Mouse (Mus musculus) brain, embryonic 18.5 days (tissue): ENCODE measurements at regions not wholly inside any gene's neighbourhood (a gene's known extent, or its start where the extent isn't known, plus 50 kb on each side); places are given as distances from the start of the nearest gene placed in this dataset.

Source experiments
- DNase-seq: peaks from one replicate; pipeline ENCODE4 v3.0.0-alpha.2; 2012; ENCODE audit warnings: low read depth, low spot score

DNA sequence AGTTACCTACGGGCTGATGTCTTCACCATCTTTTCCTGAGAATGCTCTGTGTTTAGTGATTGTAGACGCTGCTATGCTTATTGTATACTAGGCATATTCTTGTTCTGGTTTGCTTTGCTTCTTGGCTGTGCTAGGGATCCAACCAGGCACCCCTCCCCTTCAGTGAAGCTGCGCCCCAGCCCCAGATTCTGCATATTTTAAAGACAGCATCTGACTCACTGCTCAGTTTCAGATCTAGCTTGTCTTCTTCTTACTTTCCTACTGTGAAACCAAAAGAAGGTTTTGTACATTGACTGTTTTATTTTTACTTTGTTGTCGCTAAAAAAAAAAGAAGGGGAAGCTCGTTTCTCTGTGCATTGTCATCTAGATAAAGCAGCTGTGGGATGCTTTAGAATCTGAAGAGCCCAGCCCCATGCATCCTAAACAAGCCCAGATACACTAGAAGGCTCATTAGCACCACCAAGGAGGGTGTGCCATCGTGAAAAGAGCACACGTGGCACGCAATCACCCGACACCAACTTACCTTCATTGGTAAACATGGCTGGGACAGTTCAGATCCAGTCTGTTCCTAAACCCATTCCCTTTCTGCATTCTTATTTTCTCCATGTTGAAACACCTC is 83.7 kb upstream of the Phyhipl start:
- no peak for DNase-seq

- DNase-seq: no peak
These were observed 82.9 kb upstream of the Phyhipl start for GRCm38 (mm10) chr10:70738686-70739085.

DNA sequence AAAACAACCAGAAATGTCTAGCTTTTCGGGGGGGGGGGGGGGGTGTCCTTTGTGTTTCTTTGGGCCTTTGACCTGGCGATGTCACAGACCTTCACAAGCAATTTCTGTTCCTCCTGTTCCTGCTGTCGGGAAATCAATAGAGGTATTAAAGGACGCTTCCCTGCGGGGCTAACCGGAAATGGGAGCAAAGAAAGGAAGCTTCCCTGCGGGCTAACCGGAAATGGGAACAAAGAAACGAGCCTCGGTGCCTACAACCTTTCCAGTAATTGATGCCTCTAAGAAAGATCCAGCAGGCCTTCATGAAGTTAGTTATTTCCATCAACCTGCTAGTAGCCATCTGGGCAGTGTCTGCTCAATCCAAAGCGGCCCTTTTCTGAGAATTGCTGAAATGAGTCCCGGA is 78.2 kb upstream of the Phyhipl start:
- DNase-seq: no peak

GRCm38 (mm10) chr10:70733478-70733877 is 77.7 kb upstream of the Phyhipl start:
- no peak for DNase-seq

DNA sequence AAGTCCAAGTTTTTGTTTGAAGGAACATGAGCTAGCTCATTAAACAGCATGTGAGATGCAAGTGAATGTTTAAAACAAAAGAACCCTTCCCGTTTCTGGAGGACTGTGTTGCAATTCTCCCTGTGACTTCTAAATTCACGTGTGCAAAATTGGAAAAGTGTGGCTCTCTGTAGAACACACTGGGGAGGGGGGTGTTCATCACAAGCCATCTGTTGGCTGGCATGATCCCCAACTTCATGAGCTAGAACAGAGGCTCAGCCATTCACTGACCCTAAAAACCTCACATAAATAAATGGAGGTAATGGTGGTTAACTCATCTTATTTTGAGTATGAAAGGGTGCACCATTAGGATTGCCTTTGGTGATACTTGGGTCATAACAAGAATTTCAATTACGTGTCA is 69.3 kb upstream of the Phyhipl start:
- no peak for DNase-seq

GRCm38 (mm10) chr10:70722783-70723182 is 67.0 kb upstream of the Phyhipl start:
- DNase-seq: no peak

DNA sequence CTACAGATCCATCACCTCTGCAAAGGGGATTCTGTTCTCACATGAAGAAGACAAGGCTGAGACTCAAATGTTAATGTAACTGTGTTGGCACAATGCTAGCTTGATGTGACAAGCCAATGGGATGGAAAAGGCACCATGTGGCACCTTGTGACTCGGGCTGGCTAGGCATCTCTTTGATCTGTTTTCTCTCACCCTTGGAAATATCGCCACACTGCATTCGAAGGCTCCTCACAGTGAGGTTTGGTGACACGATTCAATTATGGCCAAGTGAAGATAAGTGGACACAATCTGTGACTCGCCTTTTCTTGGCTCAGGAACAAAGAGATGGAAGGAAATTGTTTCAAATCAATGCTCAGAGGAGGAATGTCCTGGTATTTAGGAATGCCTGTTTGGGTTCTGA is 66.6 kb upstream of the Phyhipl start:
- no peak for DNase-seq

DNA sequence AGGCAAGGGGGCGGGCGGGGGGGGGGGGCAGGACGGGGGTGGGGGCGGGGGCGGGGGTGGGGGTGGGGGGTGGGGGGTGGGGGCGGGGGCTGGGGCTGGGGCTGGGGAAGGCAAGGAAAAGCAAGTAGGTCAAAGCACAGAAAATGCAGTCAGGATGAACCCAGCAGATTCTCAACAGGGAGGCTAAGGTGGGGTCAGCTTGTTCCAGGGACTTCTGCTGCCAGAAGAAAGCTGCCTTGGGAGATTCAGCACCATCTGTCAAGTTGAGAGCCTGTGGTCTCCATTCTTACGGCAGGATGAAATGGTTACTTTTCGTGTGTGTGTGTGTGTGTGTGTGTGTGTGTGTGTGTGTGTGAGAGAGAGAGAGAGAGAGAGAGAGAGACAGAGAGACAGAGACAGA is 61.7 kb upstream of the Phyhipl start:
- no peak for DNase-seq

DNA sequence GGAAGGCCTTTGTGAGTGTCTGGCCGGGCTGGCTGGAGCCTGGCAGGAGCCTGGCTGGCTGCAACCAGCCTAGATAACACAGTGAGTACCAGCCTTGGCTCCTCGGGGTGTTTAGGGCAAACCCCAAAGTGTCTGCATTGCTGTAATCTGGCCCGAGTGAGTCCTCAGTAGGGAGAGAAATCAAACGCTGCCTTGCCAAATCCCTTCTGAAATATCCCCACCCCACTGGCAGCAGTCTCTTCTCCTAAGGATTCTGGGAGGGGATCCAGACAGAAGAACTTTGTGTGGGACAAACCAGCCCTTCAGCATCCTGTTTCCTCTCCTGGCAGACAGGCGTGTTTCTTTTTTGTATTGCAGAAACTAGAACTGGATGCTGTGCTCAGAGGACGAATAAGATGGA is 61.3 kb upstream of the Phyhipl start:
- peak; percentile 79 for DNase-seq

DNA sequence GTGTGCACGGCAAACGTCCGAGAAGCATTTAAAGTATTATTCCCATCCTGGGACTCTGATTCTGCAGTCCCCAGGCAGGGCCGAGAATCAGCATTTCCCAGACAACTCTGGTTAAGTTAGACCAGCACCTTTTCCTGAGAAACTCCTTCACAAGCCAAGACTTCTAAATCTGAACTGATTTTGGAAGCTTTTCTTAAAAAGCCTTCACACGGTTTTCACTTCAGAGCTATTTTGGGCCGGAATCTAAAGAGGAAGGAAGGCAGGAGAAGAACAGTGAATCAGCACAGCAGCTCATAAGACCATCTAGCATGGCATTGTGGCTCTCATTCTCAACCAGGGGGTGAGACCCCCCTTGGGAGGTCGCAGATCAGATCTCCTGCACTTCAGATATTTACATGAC is 57.5 kb upstream of the Phyhipl start:
- no peak for DNase-seq

DNA sequence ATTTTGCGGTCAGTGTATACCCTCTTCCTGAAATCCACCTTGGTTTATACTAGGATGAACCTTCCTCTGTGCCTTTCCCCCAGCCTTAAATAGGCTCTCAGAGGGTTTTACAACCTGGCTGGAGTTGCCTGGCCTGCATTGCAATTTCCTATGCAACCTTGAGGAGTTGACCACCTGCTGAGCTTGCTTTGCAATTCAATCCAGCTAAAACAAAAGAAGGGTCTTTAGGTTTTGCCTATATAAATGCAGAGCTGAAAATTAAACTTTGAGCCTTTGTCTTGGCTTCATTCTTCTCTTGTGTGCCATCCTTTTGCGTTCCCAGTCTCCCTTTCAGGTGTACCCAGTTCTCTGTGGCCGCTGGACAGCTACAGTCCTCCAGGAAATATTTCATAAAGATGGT is 53.0 kb upstream of the Phyhipl start:
- no peak for DNase-seq
